Mouse (Mus musculus): ENCODE results near the gene Efcab6. TPM values are rescaled to one million over a fixed set of nuclear protein-coding genes. Genes with fewer than 3 reads are reported as not detected.
"Not testable (repeated sequence)": the region's sequence is repeated elsewhere in the genome, so short reads cannot be mapped to it uniquely, and the experiment has no call there.

Efcab6 gene
- 0.15 TPM in 1 of 2 replicates, not detected in the other for polyA plus RNA-seq (2016; fragmentation: Nextera tagmentation; extraction: Ambion mirVana)

DNA sequence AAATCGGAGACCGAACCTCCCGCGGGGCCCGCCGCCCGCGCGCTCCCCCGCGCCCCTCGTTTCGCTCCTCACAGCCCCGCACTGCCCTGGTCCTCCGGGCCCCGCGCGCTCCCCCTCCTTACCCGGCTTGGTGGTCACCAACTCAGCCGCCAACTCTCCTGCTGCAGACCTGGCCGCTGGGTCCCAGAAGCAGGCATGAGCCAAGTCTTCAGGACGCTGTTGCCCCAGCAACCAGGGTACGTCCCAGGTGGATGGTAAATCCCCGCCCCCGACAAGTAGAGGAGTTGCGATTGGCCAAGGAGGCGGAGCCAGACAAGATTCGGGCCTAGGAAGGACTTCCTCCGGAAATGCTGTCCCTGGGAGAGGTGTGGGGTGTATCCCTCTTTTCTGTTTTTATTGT, at the start of gene Efcab6:
Gene Efcab6, minus strand, starts transcription at position 240 of the 400 bp plus-strand sequence.
- H3K4me2 ChIP-seq, result peak within 1 kb of the TSS; percentile 52
- H3K9me3 ChIP-seq (replicated peaks), result peaks cover 17% of the 10 kb centered on the region
- no peak within 1 kb of the TSS for H3K9ac ChIP-seq
- 6% methylated on average over 29 of the region's 29 CpGs for whole genome bisulfite sequencing
- H3K27me3 ChIP-seq (replicated peaks), result peaks cover 58% of the 10 kb centered on the region
- H3K27ac ChIP-seq (ENCODE audit: poor library complexity, severe bottlenecking), result no peak within 1 kb of the TSS
- H3K4me3 ChIP-seq, result peak within 1 kb of the TSS; percentile 9
- H3K36me3 ChIP-seq, result no peaks in the 10 kb centered on the region
- no peak for ATAC-seq (ENCODE audit: insufficient number of reproducible peaks, low FRiP score)
- 0 out of 2 replicates have a peak, but pooled peaks cover 5% of the 10 kb centered on the region for H3K4me1 ChIP-seq (replicated peaks)

DNA sequence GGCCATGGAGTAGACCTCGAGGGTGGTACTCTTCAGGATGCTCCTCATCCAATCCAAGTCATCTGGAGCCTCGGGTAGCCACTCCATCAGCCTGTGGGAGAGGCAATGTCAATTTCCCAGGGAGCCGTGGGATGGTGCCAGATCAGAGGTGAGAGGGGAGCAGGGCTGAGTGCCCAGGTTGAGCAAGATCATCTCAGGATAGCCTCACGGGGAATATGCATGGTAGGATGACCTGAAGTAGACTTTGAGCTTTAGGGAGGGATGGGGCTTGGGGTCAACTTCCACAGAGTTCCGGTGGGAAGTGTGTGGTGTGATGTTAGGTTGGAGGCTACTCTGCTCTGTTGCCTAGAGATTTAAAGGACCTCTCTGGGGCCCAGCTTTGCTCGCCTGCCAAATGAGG, 48.7 kb upstream of the Efcab6 start:
- Histone ChIP-seq H3K36me3 (no peaks in the 10 kb centered on the region), H3K4me3 (no peak overlapping the region), H3K27ac (ENCODE audit: poor library complexity, severe bottlenecking) (no peak overlapping the region), H3K27me3 (replicated peaks) (peaks cover 14% of the 10 kb centered on the region; the same call in 1 of the 2 replicates), H3K9ac (no peak overlapping the region), H3K4me2 (no peak overlapping the region), H3K9me3 (replicated peaks) (no peaks in the 10 kb centered on the region), H3K4me1 (replicated peaks) (no peaks in the 10 kb centered on the region)
- 59% methylated on average over 6 of the region's 6 CpGs for WGBS
- no peak for ATAC-seq (ENCODE audit: insufficient number of reproducible peaks, low FRiP score)

DNA sequence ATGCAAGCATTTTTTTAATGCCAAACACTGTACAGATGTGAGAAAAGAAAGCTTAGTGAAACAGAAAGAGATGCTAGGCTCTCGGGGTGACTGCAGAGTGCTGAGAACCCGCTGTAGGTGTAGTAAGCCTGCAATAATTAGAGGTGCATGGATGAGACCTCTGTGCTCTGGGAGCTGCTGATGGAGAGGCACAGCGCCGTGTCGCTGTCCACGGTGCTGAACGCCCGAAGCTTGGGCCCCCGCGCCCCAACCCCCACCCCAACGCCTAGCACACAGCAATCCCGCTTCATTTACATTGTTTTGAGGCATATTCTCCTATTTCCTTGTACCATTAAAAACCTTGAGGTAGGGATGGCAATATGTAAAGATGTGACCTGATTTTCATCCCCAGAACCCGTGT, 43.7 kb upstream of the Efcab6 start:
- Histone ChIP-seq H3K4me3 (no peak overlapping the region), H3K4me1 (replicated peaks) (peaks cover 8% of the 10 kb centered on the region; the same call in 1 of the 2 replicates), H3K27me3 (replicated peaks) (peaks cover 44% of the 10 kb centered on the region), H3K9me3 (replicated peaks) (no peaks in the 10 kb centered on the region), H3K36me3 (no peaks in the 10 kb centered on the region), H3K4me2 (no peak overlapping the region), H3K27ac (ENCODE audit: poor library complexity, severe bottlenecking) (no peak overlapping the region), H3K9ac (no peak overlapping the region)
- WGBS, result 8% methylated on average over 13 of the region's 13 CpGs
- no peak for ATAC-seq (ENCODE audit: insufficient number of reproducible peaks, low FRiP score)

DNA sequence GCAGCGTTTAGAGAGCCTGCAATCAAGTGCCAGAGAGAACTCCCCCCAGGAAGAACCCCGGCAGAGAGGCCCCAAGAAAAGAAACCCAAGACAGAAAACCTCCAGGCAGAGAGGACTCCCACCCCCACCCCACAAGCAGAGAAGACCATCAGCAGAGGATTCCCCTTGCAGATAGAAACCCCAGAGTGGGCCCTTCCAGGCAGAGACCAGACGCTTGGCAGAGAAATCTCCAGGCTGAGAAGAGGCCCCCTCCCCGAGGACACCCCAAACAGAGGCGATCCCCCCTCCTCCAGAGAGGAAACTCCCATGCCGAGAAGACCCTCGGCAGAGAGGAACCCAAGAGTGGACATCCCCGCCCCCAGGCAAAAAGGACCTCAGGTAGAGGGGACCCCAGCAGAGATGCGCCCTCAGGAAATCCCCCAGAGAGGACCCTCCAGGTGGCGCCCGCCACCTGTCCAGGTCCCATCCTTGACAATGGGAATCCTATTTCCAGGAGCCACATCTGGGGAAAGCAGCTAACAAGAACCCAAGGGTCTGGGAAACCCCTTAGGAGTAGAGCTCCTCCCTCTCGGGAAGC, 40.8 kb upstream of the Efcab6 start:
- Histone ChIP-seq H3K4me2 (peak overlapping the region; percentile 96), H3K27ac (ENCODE audit: poor library complexity, severe bottlenecking) (no peak overlapping the region), H3K9me3 (replicated peaks) (no peaks in the 10 kb centered on the region), H3K4me3 (peak overlapping the region; percentile 61), H3K36me3 (no peaks in the 10 kb centered on the region), H3K27me3 (replicated peaks) (peaks cover 62% of the 10 kb centered on the region), H3K9ac (peak overlapping the region; percentile 60; the same call in 1 of the 2 replicates), H3K4me1 (replicated peaks) (peaks cover 8% of the 10 kb centered on the region; the same call in 1 of the 2 replicates)
- no peak for ATAC-seq (ENCODE audit: insufficient number of reproducible peaks, low FRiP score)
- WGBS, result 11% methylated on average over 12 of the region's 12 CpGs

DNA sequence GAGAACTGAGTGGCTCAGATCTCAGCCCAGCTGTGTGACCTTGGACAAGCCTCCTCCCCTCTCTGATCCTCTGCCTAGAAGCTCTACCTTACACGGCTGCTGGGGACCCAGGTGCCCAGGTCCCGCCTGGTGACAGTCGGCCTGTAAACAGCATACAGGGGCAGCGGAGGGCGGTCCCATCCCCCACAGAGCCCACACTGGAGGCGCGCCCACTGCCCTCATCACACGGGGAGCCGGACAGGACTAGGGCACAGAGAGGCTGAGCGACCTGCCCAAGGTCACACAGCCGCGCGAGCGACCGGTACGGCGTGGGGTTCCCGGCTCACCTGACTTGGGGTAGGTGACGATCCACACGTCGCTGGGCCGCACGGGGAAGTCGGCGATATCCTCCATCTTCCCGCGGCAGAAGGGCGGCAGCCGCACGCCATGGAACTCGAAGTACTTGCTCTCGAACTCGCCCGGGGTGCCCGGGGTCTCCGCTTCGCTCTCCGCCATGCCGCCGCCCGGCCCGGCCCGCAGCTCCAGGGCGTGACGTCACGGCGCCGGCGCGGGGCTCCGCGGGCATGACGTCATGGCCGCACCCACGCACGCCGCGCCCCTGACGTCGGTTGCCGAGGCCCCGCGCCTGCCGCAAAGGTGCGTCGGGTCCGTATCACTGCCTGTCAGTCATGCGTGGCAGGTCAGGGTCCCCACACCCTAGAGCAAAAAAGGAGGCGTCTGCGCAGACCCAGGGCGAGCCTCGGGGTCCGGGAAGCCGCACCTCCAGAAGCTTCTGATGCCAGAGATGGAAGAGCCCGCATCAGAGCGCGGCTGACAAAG, 40.1 kb upstream of the Efcab6 start, which contains the start of gene Sult4a1:
Gene Sult4a1, minus strand, starts transcription at position 650 of the 819 bp plus-strand sequence.
- Histone ChIP-seq H3K27ac (ENCODE audit: poor library complexity, severe bottlenecking) (no peak within 1 kb of the TSS), H3K4me2 (peak within 1 kb of the TSS; percentile 96), H3K4me3 (peak within 1 kb of the TSS; percentile 61), H3K4me1 (replicated peaks) (peaks cover 8% of the 10 kb centered on the region; the same call in 1 of the 2 replicates), H3K36me3 (no peaks in the 10 kb centered on the region), H3K27me3 (replicated peaks) (peaks cover 62% of the 10 kb centered on the region), H3K9ac (peak within 1 kb of the TSS; percentile 60; the same call in 1 of the 2 replicates), H3K9me3 (replicated peaks) (no peaks in the 10 kb centered on the region)
- 3% methylated on average over 76 of the region's 77 CpGs for WGBS
- ATAC-seq (ENCODE audit: insufficient number of reproducible peaks, low FRiP score), result no peak

DNA sequence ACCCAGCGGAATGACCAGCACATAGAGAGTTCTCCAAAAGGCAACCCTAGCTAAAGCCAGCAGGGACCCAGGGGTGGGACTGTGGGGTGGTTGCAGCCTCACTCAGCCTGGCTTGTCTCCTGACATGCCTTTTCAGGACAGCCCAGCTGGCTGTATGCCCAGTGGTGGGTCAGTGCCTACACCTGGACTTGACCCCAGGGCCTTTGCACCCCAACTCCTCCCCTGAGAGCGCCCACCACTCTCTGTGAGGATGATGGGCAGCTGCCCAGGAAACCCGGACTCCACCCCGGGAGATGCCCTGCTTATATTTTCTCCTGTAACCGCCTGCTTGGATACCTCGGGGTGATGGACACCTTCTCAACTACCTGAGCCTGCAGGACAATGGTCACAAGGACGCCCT, 39.4 kb upstream of the Efcab6 start:
- H3K27me3 ChIP-seq (replicated peaks), result peaks cover 62% of the 10 kb centered on the region
- no peaks in the 10 kb centered on the region for H3K36me3 ChIP-seq
- peaks cover 8% of the 10 kb centered on the region; the same call in 1 of the 2 replicates for H3K4me1 ChIP-seq (replicated peaks)
- no peak overlapping the region for H3K27ac ChIP-seq (ENCODE audit: poor library complexity, severe bottlenecking)
- H3K4me2 ChIP-seq, result no peak overlapping the region
- no peak for ATAC-seq (ENCODE audit: insufficient number of reproducible peaks, low FRiP score)
- 70% methylated on average over 7 of the region's 7 CpGs for WGBS
- no peaks in the 10 kb centered on the region for H3K9me3 ChIP-seq (replicated peaks)
- H3K9ac ChIP-seq, result no peak overlapping the region
- H3K4me3 ChIP-seq, result 0 out of 2 replicates have a peak overlapping the region, but pooled peaks have one; percentile 61

DNA sequence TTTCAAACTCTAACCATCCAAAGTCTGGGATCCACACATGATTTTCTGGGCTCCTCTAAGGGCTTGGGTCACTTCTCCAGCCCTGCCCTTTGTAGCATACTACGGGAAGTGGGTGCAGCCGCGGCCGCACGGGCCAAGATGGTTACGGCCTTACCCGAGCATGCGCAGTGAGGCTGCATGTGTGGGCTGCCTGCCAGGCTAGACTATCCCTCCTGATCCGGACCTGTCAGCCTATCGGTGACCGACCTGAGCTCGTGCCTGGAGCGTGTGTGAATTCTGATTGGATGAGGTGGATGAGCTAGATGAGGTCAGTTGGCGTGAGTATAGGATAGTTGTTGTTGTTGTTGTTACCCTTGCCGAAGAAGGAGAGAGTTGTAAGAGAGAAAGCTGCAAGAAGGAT, 32.4 kb upstream of the Efcab6 start:
- H3K4me2 ChIP-seq; H3K27me3 ChIP-seq (replicated peaks); H3K9me3 ChIP-seq (replicated peaks); ATAC-seq (ENCODE audit: insufficient number of reproducible peaks, low FRiP score); H3K27ac ChIP-seq (ENCODE audit: poor library complexity, severe bottlenecking); H3K36me3 ChIP-seq; H3K4me3 ChIP-seq; H3K9ac ChIP-seq; H3K4me1 ChIP-seq (replicated peaks): not testable (repeated sequence)
- WGBS, result 81% methylated on average over 15 of the region's 15 CpGs

DNA sequence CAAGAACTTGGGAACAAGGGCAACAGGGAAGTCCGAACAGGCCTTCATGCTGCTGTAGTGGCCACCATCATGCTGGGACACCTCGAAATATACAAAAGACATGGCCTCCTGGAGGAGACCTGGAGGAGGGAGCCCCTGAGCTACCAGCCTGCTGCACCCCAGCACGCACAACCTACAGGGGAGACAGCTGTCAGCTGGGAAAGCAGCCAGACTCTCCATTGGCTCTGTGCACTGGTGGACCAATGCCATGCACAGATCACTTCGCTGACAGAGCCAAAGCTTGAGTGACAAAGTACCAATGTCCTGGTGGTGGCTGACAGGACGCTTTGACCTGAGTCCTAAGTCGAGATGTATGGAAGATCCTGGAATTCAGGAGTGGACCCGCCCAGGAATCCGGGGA, 30.9 kb upstream of the Efcab6 start:
- Histone ChIP-seq H3K27ac (ENCODE audit: poor library complexity, severe bottlenecking) (no peak overlapping the region), H3K36me3 (no peaks in the 10 kb centered on the region), H3K27me3 (replicated peaks) (0 out of 2 replicates have a peak, but pooled peaks cover 2% of the 10 kb centered on the region), H3K9me3 (replicated peaks) (no peaks in the 10 kb centered on the region), H3K4me3 (no peak overlapping the region), H3K9ac (no peak overlapping the region), H3K4me2 (no peak overlapping the region), H3K4me1 (replicated peaks) (no peaks in the 10 kb centered on the region)
- 73% methylated on average over 8 of the region's 8 CpGs for WGBS
- no peak for ATAC-seq (ENCODE audit: insufficient number of reproducible peaks, low FRiP score)

DNA sequence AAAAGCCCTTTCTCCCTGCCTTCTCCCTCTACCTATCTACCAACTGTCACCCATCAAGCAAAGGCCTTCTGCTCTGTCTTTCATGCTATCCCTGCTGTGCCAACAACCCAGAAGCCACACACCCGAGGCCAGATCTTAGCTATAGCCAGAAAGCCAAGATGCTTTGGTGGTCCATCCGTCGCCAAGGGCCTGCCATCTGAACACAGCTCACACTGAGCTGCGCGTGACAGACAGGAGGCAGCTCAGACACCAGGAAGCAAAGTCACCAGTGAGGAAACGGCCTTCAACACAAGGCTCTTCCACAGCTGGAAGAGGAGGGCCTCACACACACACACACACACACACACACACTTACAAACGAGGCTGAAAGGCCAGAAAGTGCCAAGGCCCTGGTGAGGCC, 29.7 kb upstream of the Efcab6 start:
- WGBS, result 42% methylated on average over 7 of the region's 7 CpGs
- no peak overlapping the region for H3K9ac ChIP-seq
- H3K27ac ChIP-seq (ENCODE audit: poor library complexity, severe bottlenecking), result no peak overlapping the region
- no peaks in the 10 kb centered on the region for H3K4me1 ChIP-seq (replicated peaks)
- no peak for ATAC-seq (ENCODE audit: insufficient number of reproducible peaks, low FRiP score)
- H3K36me3 ChIP-seq, result no peaks in the 10 kb centered on the region
- no peak overlapping the region for H3K4me2 ChIP-seq
- no peak overlapping the region for H3K4me3 ChIP-seq
- no peaks in the 10 kb centered on the region for H3K9me3 ChIP-seq (replicated peaks)
- peaks cover 13% of the 10 kb centered on the region; the same call in 1 of the 2 replicates for H3K27me3 ChIP-seq (replicated peaks)

DNA sequence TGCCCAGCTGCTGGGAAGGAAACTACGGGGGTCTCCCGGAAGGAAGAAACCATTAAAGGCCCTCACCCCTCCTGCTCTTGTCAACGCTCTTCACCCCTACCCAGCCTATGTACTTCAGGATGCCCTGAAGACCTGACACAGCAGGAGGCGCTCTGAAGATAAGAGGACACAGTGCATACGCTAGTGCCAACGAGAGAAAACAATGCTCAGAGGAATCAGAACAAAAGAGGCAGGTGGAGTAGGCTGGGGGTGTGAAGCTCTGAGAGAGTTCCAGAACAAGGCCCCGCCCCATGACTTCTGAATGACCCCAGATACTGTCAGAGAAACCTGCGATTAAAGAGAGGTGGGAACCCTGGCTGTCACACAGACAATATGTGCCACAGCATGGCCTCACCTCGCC, 21.6 kb upstream of the Efcab6 start:
- 43% methylated on average over 9 of the region's 9 CpGs for WGBS
- H3K4me2 ChIP-seq, result no peak overlapping the region
- H3K27me3 ChIP-seq (replicated peaks), result peaks cover 42% of the 10 kb centered on the region
- H3K9ac ChIP-seq, result no peak overlapping the region
- no peaks in the 10 kb centered on the region for H3K9me3 ChIP-seq (replicated peaks)
- no peak for ATAC-seq (ENCODE audit: insufficient number of reproducible peaks, low FRiP score)
- H3K27ac ChIP-seq (ENCODE audit: poor library complexity, severe bottlenecking), result no peak overlapping the region
- H3K4me1 ChIP-seq (replicated peaks), result no peaks in the 10 kb centered on the region
- H3K36me3 ChIP-seq, result no peaks in the 10 kb centered on the region
- H3K4me3 ChIP-seq, result no peak overlapping the region

DNA sequence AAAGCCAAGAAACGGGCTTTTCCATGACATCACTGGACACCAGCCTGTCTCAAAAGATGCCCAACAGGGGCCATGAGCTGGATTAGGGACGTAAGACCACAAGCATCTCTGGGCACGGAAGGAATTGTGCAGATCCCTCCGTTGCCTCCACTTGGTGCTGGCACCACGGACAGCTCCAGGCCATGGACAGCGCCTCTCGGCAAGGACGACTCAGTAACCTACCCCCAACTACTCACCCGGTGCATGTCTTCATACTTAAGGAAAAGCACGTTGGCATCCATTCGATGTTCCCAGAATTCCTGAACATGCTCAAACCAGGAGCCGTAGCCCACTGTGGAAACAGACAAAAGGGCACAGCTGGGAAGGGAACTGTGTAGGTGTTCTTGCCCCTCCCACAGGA, 21.2 kb upstream of the Efcab6 start:
- H3K9me3 ChIP-seq (replicated peaks), result no peaks in the 10 kb centered on the region
- H3K4me2 ChIP-seq, result no peak overlapping the region
- ATAC-seq (ENCODE audit: insufficient number of reproducible peaks, low FRiP score), result no peak
- H3K9ac ChIP-seq, result no peak overlapping the region
- peaks cover 42% of the 10 kb centered on the region for H3K27me3 ChIP-seq (replicated peaks)
- H3K4me3 ChIP-seq, result no peak overlapping the region
- 24% methylated on average over 12 of the region's 12 CpGs for WGBS
- H3K4me1 ChIP-seq (replicated peaks), result no peaks in the 10 kb centered on the region
- H3K36me3 ChIP-seq, result no peaks in the 10 kb centered on the region
- H3K27ac ChIP-seq (ENCODE audit: poor library complexity, severe bottlenecking), result no peak overlapping the region

All from heart, embryonic 12.5 days (tissue).